Mouse (Mus musculus): ENCODE data around the gene Slc16a9.
"Not testable (repeated sequence)": the region's sequence is repeated elsewhere in the genome, so short reads cannot be mapped to it uniquely, and the experiment has no call there.

Slc16a9 gene

DNA sequence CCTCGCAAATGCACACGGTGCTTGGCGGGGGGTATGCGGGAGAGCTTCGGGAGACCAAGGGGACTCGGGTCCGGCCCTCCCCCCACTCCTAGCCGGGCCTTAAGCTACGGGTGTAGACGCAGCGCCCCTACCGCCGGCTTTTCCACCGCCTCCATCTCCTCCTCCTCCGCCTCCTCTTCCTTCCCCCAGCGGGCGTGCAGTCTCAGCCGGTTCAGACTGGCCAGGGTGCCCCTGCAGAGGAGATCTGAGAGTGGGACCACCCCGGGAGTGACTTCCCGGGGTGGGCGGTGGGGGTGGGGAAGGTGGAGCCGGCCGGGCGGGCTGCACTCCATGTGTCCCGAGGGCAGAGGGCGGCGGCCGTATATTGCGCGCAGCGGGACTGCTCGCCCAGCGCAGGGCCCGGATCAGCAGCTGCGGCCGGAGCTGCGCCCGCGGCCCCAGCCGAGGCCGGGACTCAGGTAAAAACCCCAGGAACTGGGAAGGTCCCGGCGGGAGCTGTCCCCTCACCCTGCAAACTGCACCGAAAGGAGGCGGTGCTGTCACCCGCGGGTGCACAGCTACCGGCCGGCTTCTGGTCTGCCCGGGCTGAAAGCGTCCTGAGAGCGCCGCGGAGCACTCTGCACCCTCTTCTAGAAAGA, at the start of gene Slc16a9:
Gene Slc16a9, plus strand, starts transcription at position 180 of the 638 bp plus-strand sequence.
- DNase-seq (ENCODE audit: low read depth, low spot score) = peak; percentile 54

GRCm38 (mm10) chr10:70195279-70195678, 49.6 kb upstream of the Slc16a9 start:
- peak; percentile 37 for DNase-seq (ENCODE audit: low read depth, low spot score)

DNA sequence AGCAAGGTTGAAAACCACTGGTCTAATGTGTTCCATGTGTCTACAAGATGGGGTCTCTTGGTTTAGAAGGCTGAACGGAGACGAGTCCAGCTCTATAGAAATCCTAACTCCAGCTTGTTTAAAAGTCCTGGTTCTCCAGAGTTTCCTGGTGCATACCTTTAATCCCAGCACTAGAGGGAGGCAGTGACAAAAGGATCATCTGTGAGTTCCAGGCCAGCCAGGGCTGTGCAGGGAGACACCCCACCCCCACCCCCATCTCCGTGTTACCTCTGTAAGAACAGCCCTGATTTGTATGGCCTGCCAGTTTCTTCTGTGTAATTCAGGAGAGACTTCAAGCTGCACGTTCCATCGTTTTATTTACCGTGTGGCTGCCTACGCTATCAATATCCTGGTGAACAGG, 49.1 kb upstream of the Slc16a9 start:
- DNase-seq (ENCODE audit: low read depth, low spot score) = peak; percentile 64

DNA sequence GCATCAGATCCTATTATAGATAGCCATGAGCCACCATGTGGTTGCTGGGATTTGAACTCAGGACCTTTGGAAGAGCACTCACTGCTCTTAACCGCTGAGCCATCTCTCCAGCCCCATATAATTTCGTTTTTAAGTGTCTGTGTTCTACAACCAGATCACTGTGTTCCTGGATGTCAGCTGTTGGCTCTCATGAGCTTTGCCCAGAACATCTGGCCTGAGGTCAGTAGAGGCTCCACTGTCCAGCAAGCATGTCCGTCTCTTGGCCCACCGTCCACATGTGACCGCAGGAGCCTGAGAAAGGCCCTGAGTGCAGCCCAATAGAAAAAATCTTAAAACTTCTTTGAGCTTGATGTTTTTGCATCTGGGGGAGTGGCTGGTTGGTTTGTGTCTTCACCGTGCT, 48.2 kb upstream of the Slc16a9 start:
- no peak for DNase-seq (ENCODE audit: low read depth, low spot score)

DNA sequence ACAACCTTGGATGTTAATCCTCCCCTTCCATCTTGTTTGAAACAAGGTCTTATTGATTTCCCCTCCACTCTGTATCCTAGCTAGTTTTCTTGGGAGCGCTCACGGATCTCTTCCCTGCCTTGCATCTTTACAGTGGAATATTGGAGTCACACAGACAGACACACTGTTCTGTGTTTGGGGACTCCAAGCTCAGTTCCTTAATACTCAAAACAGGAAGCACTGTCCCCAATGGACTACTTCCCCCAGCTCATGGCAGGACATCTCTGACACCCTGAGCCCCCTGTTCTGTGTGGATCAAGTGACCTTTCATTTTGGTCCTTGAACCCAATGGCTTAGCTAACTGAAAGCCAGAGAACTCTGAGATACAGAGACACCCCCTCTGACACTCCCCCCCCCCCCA, 47.3 kb upstream of the Slc16a9 start:
- no peak for DNase-seq (ENCODE audit: low read depth, low spot score)

DNA sequence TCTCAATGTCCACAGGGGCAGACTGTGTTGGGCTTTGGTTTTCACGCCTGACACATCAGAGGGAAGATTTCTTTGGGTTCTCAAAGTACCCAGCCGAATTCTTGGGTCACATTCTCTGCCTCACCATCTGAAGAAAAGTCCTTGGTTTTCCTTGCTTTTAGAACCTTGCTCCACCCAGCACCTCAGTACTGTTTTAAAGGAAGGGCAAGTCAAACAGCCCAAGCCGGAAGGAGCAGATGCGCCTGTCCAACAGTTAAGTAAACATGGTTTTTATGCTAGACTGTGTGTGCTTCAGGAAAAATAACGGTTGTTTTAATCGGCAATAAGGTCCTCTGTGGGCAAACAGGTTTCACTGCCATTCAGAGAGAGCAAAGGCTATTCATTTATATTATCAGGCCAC, 46.9 kb upstream of the Slc16a9 start:
- DNase-seq (ENCODE audit: low read depth, low spot score) = no peak

DNA sequence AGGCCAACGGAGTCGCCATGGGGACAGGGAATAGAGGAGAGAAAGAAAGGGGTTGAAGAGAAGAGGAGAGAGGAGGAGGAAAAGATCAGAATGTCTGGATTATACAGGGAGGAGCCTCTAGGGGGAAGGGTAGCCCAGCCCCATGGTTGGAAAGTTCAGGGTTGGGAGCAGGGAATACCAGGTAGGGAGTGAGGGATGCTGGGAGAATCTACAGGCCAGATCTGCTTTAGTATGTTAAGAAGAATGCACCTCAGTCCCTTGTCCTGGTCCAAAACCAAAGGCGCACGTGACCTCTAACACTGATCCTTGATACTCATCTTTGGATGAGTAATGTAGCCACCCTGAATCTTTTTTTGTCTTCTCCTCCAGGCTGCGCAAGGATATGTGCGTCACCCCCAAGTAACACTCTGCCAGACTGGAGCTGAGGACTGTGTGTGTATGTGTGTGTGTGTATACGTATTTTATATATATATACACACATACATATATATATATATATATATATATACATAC, 45.9 kb upstream of the Slc16a9 start:
- peak; percentile 24 for DNase-seq (ENCODE audit: low read depth, low spot score)

GRCm38 (mm10) chr10:70199466-70200210, 45.3 kb upstream of the Slc16a9 start:
- no peak for DNase-seq (ENCODE audit: low read depth, low spot score)

DNA sequence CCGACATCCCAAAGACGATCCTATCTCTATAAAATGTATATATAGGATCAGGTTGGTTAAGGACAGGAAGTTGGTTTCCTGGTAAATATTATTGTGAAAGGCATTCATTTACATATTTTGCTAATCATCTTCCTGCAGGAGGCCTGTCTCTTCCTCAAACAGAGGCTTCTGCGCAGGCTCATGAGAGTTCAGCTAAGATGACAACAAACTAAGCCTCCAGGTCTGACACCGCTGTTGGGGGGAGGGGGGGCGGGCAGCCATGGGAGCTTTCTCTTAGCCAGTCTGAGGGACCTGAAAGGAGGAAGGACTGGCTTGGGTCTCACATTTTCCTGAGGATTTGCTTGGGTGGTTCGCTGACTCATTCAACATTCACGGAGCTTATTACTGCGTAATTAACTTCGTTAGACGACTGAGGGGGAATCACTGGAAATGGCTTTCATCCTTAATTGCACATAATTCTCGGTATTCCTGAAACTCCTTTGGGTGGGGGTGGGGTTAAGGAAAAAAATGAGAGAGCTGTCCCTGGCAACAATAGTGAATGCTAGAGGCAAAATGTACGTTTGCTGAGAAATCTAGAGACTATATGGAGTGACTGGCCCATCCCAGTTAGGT, 43.9 kb upstream of the Slc16a9 start:
- peak; percentile 31 for DNase-seq (ENCODE audit: low read depth, low spot score)

DNA sequence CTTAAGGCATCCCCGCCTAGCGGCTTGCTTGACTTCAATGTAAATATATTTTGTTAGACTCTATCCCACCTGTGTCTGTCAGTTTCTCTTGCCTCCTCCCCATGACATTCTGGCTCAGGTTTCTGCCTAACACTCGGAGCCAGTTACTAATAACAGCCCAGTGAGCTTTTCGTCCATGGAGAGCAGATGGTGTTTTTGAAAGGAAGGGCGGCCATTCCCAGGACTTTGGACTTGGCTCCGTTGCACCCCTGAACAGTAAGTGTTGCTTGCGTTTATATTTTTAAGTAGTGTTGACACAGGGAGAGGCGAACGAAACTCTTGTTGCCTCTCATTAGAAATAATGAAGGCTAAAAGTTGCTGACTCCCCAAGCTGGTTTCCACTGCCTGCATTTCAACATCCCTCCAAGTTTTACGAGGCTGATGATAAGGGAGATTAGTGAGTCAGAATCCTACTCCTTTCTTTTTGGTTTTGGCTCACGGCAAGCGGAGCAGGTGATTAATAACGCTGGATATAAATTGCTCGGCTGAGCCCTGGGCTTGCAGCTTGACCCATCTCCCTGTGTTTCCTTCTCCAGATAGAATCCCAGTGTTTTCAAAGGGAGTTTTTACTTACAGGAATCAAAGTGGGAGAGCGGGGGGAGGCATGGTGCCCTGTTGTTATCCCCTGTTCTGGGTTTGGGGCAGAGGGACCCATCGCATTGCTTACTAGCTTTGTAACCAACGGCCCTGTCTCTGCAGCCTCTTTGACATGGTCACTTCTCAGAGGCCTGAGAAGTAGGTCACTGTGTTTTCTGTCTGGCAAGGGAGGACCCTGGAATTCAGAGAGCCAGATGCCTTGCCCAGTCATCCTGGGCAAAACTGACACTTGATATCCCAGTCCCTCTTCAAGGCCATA, 40.1 kb upstream of the Slc16a9 start, which contains the start of gene Mrln:
Gene Mrln, plus strand, starts transcription at position 160 of the 895 bp plus-strand sequence.
- peak; percentile 95 for DNase-seq (ENCODE audit: low read depth, low spot score)

DNA sequence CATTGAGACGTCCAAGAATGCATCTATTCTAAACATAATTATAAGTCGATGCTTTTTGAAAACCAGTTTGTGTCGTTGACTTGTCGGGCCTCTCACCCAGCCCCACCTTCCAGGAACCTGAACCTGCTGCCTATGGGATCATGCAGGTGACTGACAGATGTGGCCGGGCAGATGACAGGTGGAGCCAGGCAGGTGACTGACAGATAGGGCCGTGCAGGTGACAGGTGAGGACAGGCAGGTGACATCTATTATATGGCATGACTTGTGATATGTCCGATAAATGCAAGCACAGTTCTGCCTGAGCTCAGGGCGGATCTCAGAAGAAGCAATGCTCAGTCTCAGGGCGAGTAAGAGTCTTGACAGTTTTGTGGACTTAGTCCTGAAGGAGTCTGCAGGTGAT, 33.6 kb upstream of the Slc16a9 start:
- DNase-seq (ENCODE audit: low read depth, low spot score) = no peak

DNA sequence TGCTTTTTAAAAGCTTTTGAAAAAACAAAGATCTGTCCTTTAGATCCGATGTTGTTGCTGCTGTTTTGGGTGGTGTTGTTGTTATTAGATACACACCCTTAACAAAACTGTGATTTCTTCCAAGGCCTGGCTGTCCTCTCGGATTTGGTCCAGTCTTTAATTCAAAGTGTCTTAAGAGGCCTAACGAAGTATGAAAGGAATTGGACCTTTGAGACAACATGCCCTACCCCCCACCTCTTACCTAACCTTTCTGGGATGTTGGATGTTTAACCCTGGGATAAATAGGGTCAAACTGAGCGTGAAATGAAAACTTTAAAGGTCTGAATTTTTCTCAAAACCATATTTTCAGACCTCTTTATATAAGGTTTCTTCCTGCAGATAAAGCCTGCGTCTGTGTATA, 23.9 kb upstream of the Slc16a9 start:
- no peak for DNase-seq (ENCODE audit: low read depth, low spot score)

DNA sequence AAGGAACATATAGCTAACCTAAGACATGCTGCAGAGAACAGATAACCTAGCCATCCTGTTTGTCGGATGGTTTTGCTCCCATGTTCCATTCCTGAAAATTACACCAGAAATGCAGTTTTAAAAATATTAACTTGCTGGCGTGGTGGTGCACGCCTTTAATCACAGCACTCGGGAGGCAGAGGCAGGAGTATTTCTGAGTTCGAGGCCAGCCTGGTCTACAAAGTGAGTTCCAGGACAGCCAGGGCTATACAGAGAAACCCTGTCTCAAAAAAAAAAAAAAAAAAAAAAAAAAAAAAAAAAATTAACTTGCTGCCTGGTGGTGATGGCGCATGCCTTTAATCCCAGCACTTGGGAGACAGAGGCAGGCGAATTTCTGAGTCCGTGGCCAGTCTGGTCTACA, 22.7 kb upstream of the Slc16a9 start:
- DNase-seq (ENCODE audit: low read depth, low spot score) = not testable (repeated sequence)

GRCm38 (mm10) chr10:70224571-70224970, 20.3 kb upstream of the Slc16a9 start:
- DNase-seq (ENCODE audit: low read depth, low spot score) = no peak

GRCm38 (mm10) chr10:70225760-70226159, 19.1 kb upstream of the Slc16a9 start:
- DNase-seq (ENCODE audit: low read depth, low spot score) = no peak

DNA sequence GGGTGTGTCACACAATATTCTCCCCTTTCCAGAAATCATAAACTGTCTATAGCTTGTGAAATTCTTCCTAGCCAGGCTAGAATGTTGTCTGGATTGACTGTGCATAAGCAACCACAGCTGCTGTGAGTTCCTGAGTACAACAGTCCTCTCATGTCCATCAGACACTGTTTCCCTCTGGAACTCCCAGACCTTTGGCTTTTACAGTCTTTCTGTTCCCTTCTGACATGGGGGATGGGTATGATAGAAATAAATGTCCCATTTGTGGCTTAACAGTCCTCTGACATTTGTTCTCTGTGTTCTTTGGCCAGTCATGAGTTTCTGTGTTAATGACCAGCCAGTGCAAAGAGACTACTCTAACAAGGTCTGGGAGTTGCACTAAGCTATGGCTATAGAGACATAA, 18.3 kb upstream of the Slc16a9 start:
- DNase-seq (ENCODE audit: low read depth, low spot score) = no peak

GRCm38 (mm10) chr10:70230352-70230751, 14.5 kb upstream of the Slc16a9 start:
- DNase-seq (ENCODE audit: low read depth, low spot score) = no peak

DNA sequence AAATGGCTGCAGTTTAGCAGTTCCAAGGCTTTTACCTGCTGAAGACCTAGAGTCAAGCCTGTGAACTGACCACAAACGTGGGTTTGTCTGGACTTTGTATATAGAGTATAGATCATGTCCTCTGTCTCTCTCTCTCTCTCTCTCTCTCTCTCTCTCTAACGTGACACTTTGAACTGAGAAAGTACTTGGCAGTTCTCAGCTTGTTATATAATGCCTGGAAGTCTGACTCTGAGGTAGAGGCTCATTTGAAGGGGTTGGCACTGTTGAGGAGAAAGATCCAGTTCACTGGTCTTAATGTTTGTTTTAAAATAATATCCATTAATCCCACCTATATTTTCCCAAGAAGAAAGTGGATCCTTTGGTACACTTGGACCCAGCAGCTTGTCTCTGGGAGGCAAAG, 7.0 kb upstream of the Slc16a9 start:
- no peak for DNase-seq (ENCODE audit: low read depth, low spot score)

DNA sequence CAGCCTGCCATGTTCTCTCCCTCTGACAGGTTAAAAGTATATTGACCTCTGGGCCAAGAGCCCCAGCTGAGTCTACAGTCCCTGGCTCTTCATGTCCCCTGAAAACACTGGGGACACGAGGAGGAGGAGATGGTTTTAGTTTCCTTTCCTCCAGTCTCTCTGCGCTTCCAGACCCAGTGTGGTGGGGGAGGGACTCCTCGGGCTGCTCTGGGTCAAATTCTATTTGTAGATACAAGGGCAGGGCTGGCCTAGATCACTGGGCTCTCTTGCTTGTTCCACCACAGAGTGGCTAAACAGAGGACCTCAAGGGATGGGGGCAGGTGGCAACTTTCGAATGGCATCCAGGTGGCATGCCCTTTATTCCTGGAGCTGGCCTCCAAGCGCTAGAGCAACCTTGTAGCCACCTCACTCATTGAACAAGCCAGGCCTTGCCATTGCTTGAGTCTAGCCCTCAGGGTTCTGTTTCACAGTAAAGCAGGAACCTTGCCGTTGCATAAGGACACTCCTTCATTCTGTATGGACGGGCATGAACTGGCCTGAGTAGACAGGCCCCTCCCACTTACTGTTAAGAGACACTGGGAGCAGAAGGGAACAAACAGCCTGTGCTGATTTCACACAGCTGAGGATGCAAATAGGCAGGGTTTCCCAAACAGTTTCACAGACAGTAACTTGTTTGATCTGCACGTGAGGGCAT, 2.0 kb upstream of the Slc16a9 start:
- DNase-seq (ENCODE audit: low read depth, low spot score) = no peak

DNA sequence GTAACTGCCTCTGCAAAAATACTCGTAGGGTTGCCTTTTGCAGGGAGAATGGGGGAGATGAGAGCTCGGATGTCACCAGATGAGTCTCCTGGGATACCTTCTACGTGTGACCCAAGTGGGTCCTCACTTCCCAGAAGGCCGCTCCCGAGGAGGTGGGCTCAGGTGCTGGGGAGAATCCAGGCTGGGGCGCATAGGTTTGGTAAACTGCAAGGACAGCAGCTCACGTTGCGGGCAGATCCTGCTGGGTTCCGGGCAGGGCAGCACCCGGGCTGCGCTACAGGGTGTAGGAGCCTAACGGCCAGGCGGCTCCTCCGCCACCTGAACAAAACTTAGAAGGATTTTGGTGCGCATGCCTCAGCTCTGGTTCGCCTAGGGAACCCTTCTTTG, 652 bp downstream of the Slc16a9 start:
- peak; percentile 13 for DNase-seq (ENCODE audit: low read depth, low spot score)

DNA sequence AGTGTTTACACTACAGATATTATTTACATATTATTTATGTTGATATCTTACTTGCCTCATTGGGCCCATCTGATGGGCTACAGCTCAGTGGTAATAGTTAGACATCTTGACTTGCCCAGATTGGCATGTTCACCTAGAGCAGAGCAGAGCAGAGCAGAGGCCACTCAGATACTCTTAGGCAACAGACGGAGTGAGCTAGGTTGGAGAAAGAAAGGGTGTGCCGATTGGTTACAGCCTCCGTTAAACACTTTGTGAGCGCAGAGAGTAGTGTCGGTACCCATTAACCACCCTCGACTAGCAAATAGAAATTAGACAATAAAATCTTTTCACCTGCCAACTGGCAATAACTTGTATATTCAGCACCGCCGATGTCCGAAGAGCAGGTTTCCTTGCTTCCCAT, 1.2 kb downstream of the Slc16a9 start:
- no peak for DNase-seq (ENCODE audit: low read depth, low spot score)
